ENCODE assay signal across 9 mouse cellular contexts in genomic region chr10:83043478-83044259, GRCm38 (mm10). TPM values are rescaled to one million over a fixed set of nuclear protein-coding genes. Genes with fewer than 3 reads are reported as not detected.
DNase-seq lines count a peak whose midpoint lies in the region; ATAC-seq and TF ChIP-seq lines count a peak whose summit lies in the region.
"Had no signal": no experiment of that assay in that cellular context is flagged by ENCODE, and none has a peak within 500 bp of the region (broad histone marks: within the 10 kb centered on the region; RNA-seq: fewer than 3 reads in every experiment).

No protein-coding gene starts in this region.

- TF ChIP-seq EP300 in heart, postnatal 0 days (IDR thresholded peaks at IDR 0.05; ENCODE audit: low read depth): no peak
- peak; percentile 51 for TF ChIP-seq EP300 in lung, postnatal 0 days (IDR thresholded peaks at IDR 0.05)

- H3K4me1 ChIP-seq in liver, embryonic 12.5 days: peaks cover 45% of the 10 kb centered on the region
- peaks cover 17% of the 10 kb centered on the region for H3K4me1 ChIP-seq in heart, postnatal 0 days (ENCODE audit: control insufficient read depth, insufficient read depth)
- no peaks in the 10 kb centered on the region; the same call in 1 of the 2 replicates for H3K4me1 ChIP-seq in lung, postnatal 0 days (ENCODE audit: insufficient read depth, low read depth, low read length)

- H3K9me3 ChIP-seq in liver, embryonic 12.5 days (replicated peaks): no peaks in the 10 kb centered on the region
- no peaks in the 10 kb centered on the region for H3K9me3 ChIP-seq in heart, postnatal 0 days (replicated peaks; ENCODE audit: control insufficient read depth, low read length)
- no peaks in the 10 kb centered on the region for H3K9me3 ChIP-seq in lung, postnatal 0 days (ENCODE audit: low read length)

- intact Hi-C loops in gastrocnemius, adult 2 months (cut with DNase I): no loop called here
- intact Hi-C loops in gastrocnemius, postnatal 36 days (cut with DNase I): no loop called here
- intact Hi-C loops in gastrocnemius, postnatal 14 days (cut with DNase I; ENCODE audit: low total_unique reads): no loop called here

- H3K27ac ChIP-seq in gastrocnemius, adult 2 months: peak overlapping the region; percentile 83
- peak overlapping the region; percentile 49 for H3K27ac ChIP-seq in liver, embryonic 12.5 days
- peak overlapping the region; percentile 81 for H3K27ac ChIP-seq in heart, postnatal 0 days (ENCODE audit: low read depth)
- H3K27ac ChIP-seq in lung, postnatal 0 days (ENCODE audit: low read length): peak overlapping the region; percentile 83

- no peak overlapping the region for H3K4me2 ChIP-seq in liver, embryonic 12.5 days
- no peak overlapping the region for H3K4me2 ChIP-seq in heart, postnatal 0 days (ENCODE audit: low read depth, low read length)
- no peak overlapping the region for H3K4me2 ChIP-seq in lung, postnatal 0 days (replicated peaks; ENCODE audit: low read depth, low read length)

- no peak for TF ChIP-seq CTCF in gastrocnemius, adult 2 months (IDR thresholded peaks at IDR 0.05)
- TF ChIP-seq CTCF in heart, postnatal 0 days (IDR thresholded peaks at IDR 0.05; ENCODE audit: low read depth): no peak
- no peak for TF ChIP-seq CTCF in lung, postnatal 0 days (IDR thresholded peaks at IDR 0.05)

- 46% methylated on average over 2 of the region's 2 CpGs for WGBS in liver, embryonic 12.5 days (ENCODE audit: insufficient replicate concordance)
- 44% methylated on average over 2 of the region's 2 CpGs for WGBS in heart, postnatal 0 days
- 57% methylated on average over 2 of the region's 2 CpGs for WGBS in lung, postnatal 0 days

- H3K36me3 ChIP-seq in liver, embryonic 12.5 days: peaks cover 10% of the 10 kb centered on the region
- H3K36me3 ChIP-seq in heart, postnatal 0 days (replicated peaks; ENCODE audit: control insufficient read depth, insufficient read depth, low read length): no peaks in the 10 kb centered on the region
- H3K36me3 ChIP-seq in lung, postnatal 0 days (ENCODE audit: insufficient read depth, low read length): no peaks in the 10 kb centered on the region

- 0 out of 2 replicates have a peak, but pooled peaks have one; percentile 26 for ATAC-seq in liver, embryonic 12.5 days
- peak; percentile 27; the same call in 1 of the 2 replicates for ATAC-seq in heart, postnatal 0 days (ENCODE audit: insufficient read depth, low read depth)
- peak; percentile 70 for ATAC-seq in lung, postnatal 0 days

- H3K27me3 ChIP-seq in liver, embryonic 12.5 days (replicated peaks): no peaks in the 10 kb centered on the region
- H3K27me3 ChIP-seq in heart, postnatal 0 days (ENCODE audit: control insufficient read depth, insufficient read depth, low read length): no peaks in the 10 kb centered on the region
- no peaks in the 10 kb centered on the region for H3K27me3 ChIP-seq in lung, postnatal 0 days (replicated peaks; ENCODE audit: insufficient read depth, low read length)

- no peak overlapping the region for H3K4me3 ChIP-seq in gastrocnemius, adult 2 months
- H3K4me3 ChIP-seq in liver, embryonic 12.5 days: no peak overlapping the region
- no peak overlapping the region for H3K4me3 ChIP-seq in heart, postnatal 0 days (ENCODE audit: low read depth, low read length)
- no peak overlapping the region for H3K4me3 ChIP-seq in lung, postnatal 0 days (ENCODE audit: low read depth, low read length)

- DNase-seq in gastrocnemius, adult 2 months: no peak
- DNase-seq in gastrocnemius, postnatal 36 days: no peak
- no peak for DNase-seq in liver
- no peak for DNase-seq in heart, postnatal 0 days (ENCODE audit: low spot score)
- peak; percentile 45 for DNase-seq in lung, postnatal 0 days (ENCODE audit: low spot score)
- DNase-seq in cerebellum, adult 9-11 months: no peak
- no peak for DNase-seq in gastrocnemius, postnatal 14 days
- DNase-seq: layer of hippocampus, postnatal 36 days had no signal

- no peak overlapping the region for H3K9ac ChIP-seq in liver, embryonic 12.5 days
- H3K9ac ChIP-seq in heart, postnatal 0 days (replicated peaks; ENCODE audit: low read depth, low read length): 0 out of 2 replicates have a peak overlapping the region, but pooled peaks have one; percentile 32
- no peak overlapping the region for H3K9ac ChIP-seq in lung, postnatal 0 days (replicated peaks; ENCODE audit: low read depth)

RNA-seq across cellular contexts. Expression of gene Chst11, which starts 58.4 kb away (rescaled TPM):
- 1 to 10 TPM; 1.1 to 1.8 TPM for total RNA-seq in gastrocnemius, adult 2 months (2021)
- total RNA-seq in gastrocnemius, postnatal 36 days (2021): 1 to 10 TPM in 1 of 2 experiments, under 1 TPM in 1; 0.77 to 1.2 TPM
- polyA plus RNA-seq in liver, embryonic 12.5 days (2016; fragmentation: Nextera tagmentation; extraction: Ambion mirVana): 1.9 TPM in 2 replicates
- 6.6 and 8.9 TPM in 2 replicates for total RNA-seq in heart, postnatal 0 days (2014; rRNA removed; ENCODE audit: low replicate concordance)
- polyA plus RNA-seq in heart, postnatal 0 days (2015; fragmentation: Nextera tagmentation; extraction: Ambion mirVana): 0.57 and 0.70 TPM in 2 replicates
- 0.74 and 0.98 TPM in 2 replicates for polyA plus RNA-seq in lung, postnatal 0 days (2015; fragmentation: Nextera tagmentation; extraction: Ambion mirVana)
- total RNA-seq in gastrocnemius, postnatal 14 days (2021): 1 to 10 TPM; 1.3 to 1.4 TPM
